Mouse (Mus musculus) liver, embryonic 16.5 days (tissue): ENCODE measurements around the gene Abhd18. TPM values are rescaled to one million over a fixed set of nuclear protein-coding genes. Genes with fewer than 3 reads are reported as not detected.
"Not testable (repeated sequence)": the region's sequence is repeated elsewhere in the genome, so short reads cannot be mapped to it uniquely, and the experiment has no call there.

ENCODE experiments used
- ATAC-seq: fragments of 200-750 bp; cut with Nextera tagmentation; 2 replicates; pipeline ENCODE4 v1.8.0; 2017; ENCODE audit warnings: low read depth, mild to moderate bottlenecking, moderate number of reproducible peaks, moderate library complexity
- H3K27ac ChIP-seq: fragments of 300-500 bp; sonication (generic); 2 replicates; pipeline ENCODE4 v1.5.1; 2014; ENCODE audit warnings: mild to moderate bottlenecking, low read length
- H3K27me3 ChIP-seq: fragments of 300-500 bp; sonication (generic); 2 replicates; pipeline ENCODE4 v1.6.1; 2014; ENCODE audit warnings: low read depth, low read length, mixed read lengths; ENCODE audit not compliant: control insufficient read depth, insufficient read depth
- H3K36me3 ChIP-seq: fragments of 300-500 bp; sonication (generic); 2 replicates; pipeline ENCODE4 v1.6.1; 2014; ENCODE audit warnings: mild to moderate bottlenecking; ENCODE audit not compliant: control insufficient read depth, insufficient read depth
- H3K4me1 ChIP-seq: fragments of 300-500 bp; sonication (generic); 2 replicates; pipeline ENCODE4 v1.6.1; 2014; ENCODE audit warnings: low read depth, low read length, mixed read lengths; ENCODE audit not compliant: control insufficient read depth
- H3K4me2 ChIP-seq: fragments of 300-500 bp; sonication (generic); 2 replicates; pipeline ENCODE4 v1.6.1; 2014; ENCODE audit warnings: low read depth, low read length, mixed read lengths
- H3K4me3 ChIP-seq: fragments of 300-500 bp; sonication (generic); 2 replicates; pipeline ENCODE4 v1.5.1; 2014; ENCODE audit warnings: low read depth, mild to moderate bottlenecking, low read length
- H3K9ac ChIP-seq: fragments of 300-500 bp; sonication (generic); 2 replicates; pipeline ENCODE4 v1.6.1; 2014; ENCODE audit warnings: low read depth, low read length
- H3K9me3 ChIP-seq: fragments of 300-500 bp; sonication (generic); replicated peaks from 2 replicates; pipeline ENCODE4 v1.6.1; 2016; ENCODE audit warnings: low read length; ENCODE audit not compliant: control insufficient read depth
- WGBS: fragments of 180-500 bp; shearing (Covaris S2); extraction: QIAGEN DNeasy Blood & Tissue Kit; methylation state at CpG from one replicate; pipeline ENCODE4 v1.1.7; 2014; ENCODE audit not compliant: insufficient replicate concordance; 5-methylcytosine and 5-hydroxymethylcytosine counted together
- polyA plus RNA-seq: library from polyadenylated mRNA; unstranded; fragments of >200 nt; fragmentation: Nextera tagmentation; extraction: Ambion mirVana; gene quantifications from 2 replicates; pipeline ENCODE4 v1.2.1, GENCODE M21; 2015

The Abhd18 gene
- polyA plus RNA-seq, 1 experiment from 2014 or later, result 4.7 TPM

GRCm38 (mm10) chr3:40845521-40845920 is 1.2 kb upstream of the Abhd18 start:
- H3K27me3 ChIP-seq, H3K27ac ChIP-seq, H3K9ac ChIP-seq, H3K4me1 ChIP-seq, ATAC-seq, H3K36me3 ChIP-seq, H3K9me3 ChIP-seq: not testable (repeated sequence)
- Histone ChIP-seq H3K4me2 (peak overlapping the region; percentile 76), H3K4me3 (peak overlapping the region; percentile 73)
- 78% methylated on average over 5 of the region's 6 CpGs for WGBS

GRCm38 (mm10) chr3:40846473-40846956 is 255 bp upstream of the Abhd18 start, which contains the start of gene Mfsd8:
Gene Mfsd8 (minus strand): TSS chr3:40846886.
- peak within 1 kb of the TSS; percentile 79 for H3K9ac ChIP-seq
- under 1% methylated on average over 39 of the region's 39 CpGs for WGBS
- ATAC-seq, result peak; percentile 98
- not testable (repeated sequence) for H3K27me3 ChIP-seq, H3K9me3 ChIP-seq, H3K4me1 ChIP-seq, H3K36me3 ChIP-seq
- H3K27ac ChIP-seq, result peak within 1 kb of the TSS; percentile 87
- H3K4me3 ChIP-seq, result peak within 1 kb of the TSS; percentile 73
- peak within 1 kb of the TSS; percentile 79 for H3K4me2 ChIP-seq

- not testable (repeated sequence) for H3K4me1 ChIP-seq, H3K9me3 ChIP-seq, H3K36me3 ChIP-seq, H3K27me3 ChIP-seq
- Histone ChIP-seq H3K27ac (peak overlapping the region; percentile 77), H3K4me2 (peak overlapping the region; percentile 79), H3K4me3 (peak overlapping the region; percentile 73), H3K9ac (peak overlapping the region; percentile 66)
- WGBS, result 1% methylated on average over 17 of the region's 21 CpGs
- peak; percentile 39; the same call in 1 of the 2 replicates for ATAC-seq
Observed at GRCm38 (mm10) chr3:40847018-40847417, 248 bp downstream of the Abhd18 start.

GRCm38 (mm10) chr3:40847936-40848335 is 1.2 kb downstream of the Abhd18 start:
- not testable (repeated sequence) for H3K9ac ChIP-seq, H3K27ac ChIP-seq, H3K4me3 ChIP-seq, H3K4me1 ChIP-seq, H3K36me3 ChIP-seq, ATAC-seq, H3K27me3 ChIP-seq, H3K9me3 ChIP-seq, H3K4me2 ChIP-seq
- 63% methylated on average over 2 of the region's 2 CpGs for WGBS

GRCm38 (mm10) chr3:40853123-40853738 is 6.5 kb downstream of the Abhd18 start:
- H3K9me3 ChIP-seq, H3K4me3 ChIP-seq, H3K4me2 ChIP-seq, H3K36me3 ChIP-seq, H3K9ac ChIP-seq, H3K27ac ChIP-seq, ATAC-seq, H3K27me3 ChIP-seq, H3K4me1 ChIP-seq: not testable (repeated sequence)
- WGBS, result 70% methylated on average over 3 of the region's 3 CpGs

- H3K9ac ChIP-seq, result peak overlapping the region; percentile 77
- WGBS, result under 1% methylated on average over 38 of the region's 38 CpGs
- peak; percentile 99 for ATAC-seq
- not testable (repeated sequence) for H3K9me3 ChIP-seq, H3K27me3 ChIP-seq, H3K4me1 ChIP-seq, H3K36me3 ChIP-seq
- H3K4me3 ChIP-seq, result peak overlapping the region; percentile 74
- H3K27ac ChIP-seq, result peak overlapping the region; percentile 70
- peak overlapping the region; percentile 72 for H3K4me2 ChIP-seq
Observed at GRCm38 (mm10) chr3:40893816-40894258, 47.1 kb downstream of the Abhd18 start.

GRCm38 (mm10) chr3:40894336-40894735 is 47.6 kb downstream of the Abhd18 start:
- H3K4me3 ChIP-seq, result peak overlapping the region; percentile 74
- not testable (repeated sequence) for ATAC-seq, H3K9me3 ChIP-seq, H3K4me1 ChIP-seq, H3K36me3 ChIP-seq, H3K27me3 ChIP-seq
- under 1% methylated on average over 18 of the region's 24 CpGs for WGBS
- H3K4me2 ChIP-seq, result peak overlapping the region; percentile 82
- H3K27ac ChIP-seq, result peak overlapping the region; percentile 37; the same call in 1 of the 2 replicates
- H3K9ac ChIP-seq, result peak overlapping the region; percentile 74

- H3K9ac ChIP-seq, H3K4me2 ChIP-seq, ATAC-seq, H3K4me3 ChIP-seq, H3K9me3 ChIP-seq, H3K27ac ChIP-seq, H3K36me3 ChIP-seq, H3K4me1 ChIP-seq, H3K27me3 ChIP-seq: not testable (repeated sequence)
- 82% methylated on average over 5 of the region's 10 CpGs for WGBS
Observed at GRCm38 (mm10) chr3:40902443-40902842, 55.7 kb downstream of the Abhd18 start, which contains the start of gene 1700034I23Rik. Gene 1700034I23Rik (minus strand): TSS chr3:40902543.

GRCm38 (mm10) chr3:40938189-40938588 is 91.4 kb downstream of the Abhd18 start:
- H3K4me1 ChIP-seq, result no peaks in the 10 kb centered on the region
- peaks cover 6% of the 10 kb centered on the region; the same call in 1 of the 2 replicates for H3K36me3 ChIP-seq
- ATAC-seq, result no peak
- H3K27ac ChIP-seq, result no peak overlapping the region
- no peaks in the 10 kb centered on the region for H3K27me3 ChIP-seq
- H3K4me2 ChIP-seq, result no peak overlapping the region
- H3K4me3 ChIP-seq, result no peak overlapping the region
- H3K9ac ChIP-seq, result no peak overlapping the region
- H3K9me3 ChIP-seq, result no peaks in the 10 kb centered on the region
- WGBS, result 65% methylated on average over 5 of the region's 5 CpGs
